Mouse (Mus musculus): ENCODE results near the gene Snx18.

GRCm38 (mm10) chr13:113635799-113636222 is 17.4 kb upstream of the Snx18 start:
- no peak for TF ChIP-seq POLR2A (IDR thresholded peaks at IDR 0.05; ENCODE audit: insufficient read length, low read depth)
- no peak for TF ChIP-seq TCF12 (IDR thresholded peaks at IDR 0.05; ENCODE audit: insufficient read depth, poor library complexity, severe bottlenecking)
- no peak for TF ChIP-seq E2F4 (IDR thresholded peaks at IDR 0.05; ENCODE audit: insufficient read depth)
- TF ChIP-seq POLR2AphosphoS2 (IDR thresholded peaks at IDR 0.05; ENCODE audit: insufficient read length, low read depth) = no peak
- TF ChIP-seq MAX (IDR thresholded peaks at IDR 0.05; ENCODE audit: low read depth) = no peak
- TF ChIP-seq USF1 (IDR thresholded peaks at IDR 0.05; ENCODE audit: low read depth) = no peak
- TF ChIP-seq CEBPB (IDR thresholded peaks at IDR 0.05; ENCODE audit: insufficient read depth, poor library complexity, severe bottlenecking) = no peak
- TF ChIP-seq MYOG (IDR thresholded peaks at IDR 0.05; ENCODE audit: control insufficient read depth in 1 of 3, insufficient read depth in 1 of 3, insufficient read length in 2 of 3, low read depth in 2 of 3) = no peak
- no peak for TF ChIP-seq SRF (IDR thresholded peaks at IDR 0.05; ENCODE audit: control insufficient read depth, insufficient read length, low read depth)
- no peak for TF ChIP-seq TCF3 (IDR thresholded peaks at IDR 0.05; ENCODE audit: insufficient read length, low read depth)
- no peak for TF ChIP-seq MYOD1 (IDR thresholded peaks at IDR 0.05; ENCODE audit: control insufficient read depth in 1 of 3, insufficient read length in 2 of 3, low read depth in 2 of 3)
- no peak for TF ChIP-seq REST (IDR thresholded peaks at IDR 0.05; ENCODE audit: insufficient read depth, insufficient read length)
